Mouse (Mus musculus) embryonic facial prominence, embryonic 14.5 days (tissue): ENCODE data around the gene Tgfb3. TPM values are rescaled to one million over a fixed set of nuclear protein-coding genes. Genes with fewer than 3 reads are reported as not detected.

Source experiments
- ATAC-seq: fragments of 200-750 bp; cut with Nextera tagmentation; 2 replicates; pipeline ENCODE4 v1.8.0; 2017; ENCODE audit warnings: low read depth, moderate number of reproducible peaks, moderate TSS enrichment
- DNase-seq: peaks from one replicate; pipeline ENCODE4 v3.0.0-alpha.2; 2015; ENCODE audit warnings: low spot score
- H3K27ac ChIP-seq: fragments of 300-500 bp; sonication (generic); replicated peaks from 2 replicates; pipeline ENCODE4 v1.5.1; 2014; ENCODE audit warnings: low read depth, mild to moderate bottlenecking, low read length, moderate library complexity
- H3K27me3 ChIP-seq: fragments of 300-500 bp; sonication (generic); replicated peaks from 2 replicates; pipeline ENCODE4 v1.6.1; 2014; ENCODE audit warnings: low read length; ENCODE audit not compliant: control insufficient read depth, insufficient read depth
- H3K36me3 ChIP-seq: fragments of 300-500 bp; sonication (generic); 2 replicates; pipeline ENCODE4 v1.6.1; 2014; ENCODE audit warnings: low read length, mixed read lengths; ENCODE audit not compliant: control insufficient read depth, insufficient read depth
- H3K4me1 ChIP-seq: fragments of 300-500 bp; sonication (generic); 2 replicates; pipeline ENCODE4 v1.6.1; 2014; ENCODE audit warnings: antibody characterized with exemption, low read length; ENCODE audit not compliant: control insufficient read depth, insufficient read depth
- H3K4me2 ChIP-seq: fragments of 300-500 bp; sonication (generic); 2 replicates; pipeline ENCODE4 v1.6.1; 2014; ENCODE audit warnings: low read depth, mild to moderate bottlenecking, low read length, moderate library complexity, mixed read lengths
- H3K4me3 ChIP-seq: fragments of 300-500 bp; sonication (generic); 2 replicates; pipeline ENCODE4 v1.5.1; 2014; ENCODE audit warnings: low read depth, mild to moderate bottlenecking, low read length
- H3K9ac ChIP-seq: fragments of 300-500 bp; sonication (generic); 2 replicates; pipeline ENCODE4 v1.6.1; 2014; ENCODE audit warnings: low read depth, mild to moderate bottlenecking, low read length, moderate library complexity, mixed read lengths
- H3K9me3 ChIP-seq: fragments of 300-500 bp; sonication (generic); 2 replicates; pipeline ENCODE4 v1.6.1; 2016; ENCODE audit warnings: low read length; ENCODE audit not compliant: control insufficient read depth
- WGBS: fragments of 180-500 bp; shearing (Covaris S2); extraction: QIAGEN DNeasy Blood & Tissue Kit; methylation state at CpG from one replicate; pipeline ENCODE4 v1.1.7; 2014; 5-methylcytosine and 5-hydroxymethylcytosine counted together
- polyA plus RNA-seq: library from polyadenylated mRNA; unstranded; fragments of >200 nt; fragmentation: Nextera tagmentation; extraction: Ambion mirVana; gene quantifications from 2 replicates; pipeline ENCODE4 v1.2.1, GENCODE M21; 2014

The Tgfb3 gene
- polyA plus RNA-seq, 1 experiment from 2014 or later: 59.4 TPM

GRCm38 (mm10) chr12:86023081-86023871, 55.6 kb downstream of the Tgfb3 start:
- H3K4me1 ChIP-seq: peaks cover 34% of the 10 kb centered on the region

GRCm38 (mm10) chr12:86022282-86022984, 56.4 kb downstream of the Tgfb3 start:
- Histone ChIP-seq H3K9ac (no peak overlapping the region), H3K4me1 (peaks cover 30% of the 10 kb centered on the region), H3K27ac (peak overlapping the region; percentile 77), H3K9me3 (no peaks in the 10 kb centered on the region), H3K27me3 (no peaks in the 10 kb centered on the region), H3K4me3 (no peak overlapping the region), H3K36me3 (no peaks in the 10 kb centered on the region), H3K4me2 (no peak overlapping the region)
- DNase-seq (peak; percentile 77), ATAC-seq (peak; percentile 58)
- 45% methylated on average over 9 of the region's 9 CpGs for WGBS

More at GRCm38 (mm10) chr12:86023081-86023871, 55.6 kb downstream of the Tgfb3 start:
- Histone ChIP-seq H3K9ac (no peak overlapping the region), H3K4me3 (no peak overlapping the region), H3K9me3 (no peaks in the 10 kb centered on the region), H3K27me3 (no peaks in the 10 kb centered on the region), H3K4me2 (no peak overlapping the region), H3K27ac (peak overlapping the region; percentile 77), H3K36me3 (no peaks in the 10 kb centered on the region)
- DNase-seq: peak; percentile 87
- WGBS: 67% methylated on average over 4 of the region's 4 CpGs
- ATAC-seq: peak; percentile 66

DNA sequence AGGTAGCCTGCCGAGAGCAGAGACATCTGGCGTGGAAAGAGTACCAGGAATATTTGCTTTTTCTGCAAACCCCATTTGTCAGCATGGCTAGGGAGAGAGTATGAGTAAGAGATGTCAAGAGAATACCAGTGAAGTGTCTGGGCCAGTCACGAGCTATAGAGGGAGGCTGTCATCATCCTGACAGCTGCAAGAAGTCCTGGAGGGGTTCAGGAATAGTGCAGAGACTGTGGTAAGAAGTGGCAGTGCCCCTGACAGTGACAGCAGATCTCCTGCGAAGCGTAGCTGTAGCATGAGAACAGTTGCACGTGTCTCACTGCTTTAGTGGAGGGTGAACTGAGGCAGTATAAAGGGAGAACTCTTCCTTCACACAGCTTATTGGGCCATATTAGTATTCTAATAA, 57.3 kb downstream of the Tgfb3 start:
- ATAC-seq: peak; percentile 41; the same call in 1 of the 2 replicates
- H3K36me3 ChIP-seq: no peaks in the 10 kb centered on the region
- WGBS: 66% methylated on average over 6 of the region's 6 CpGs
- no peaks in the 10 kb centered on the region for H3K27me3 ChIP-seq
- H3K9ac ChIP-seq: no peak overlapping the region
- DNase-seq: peak; percentile 53
- no peak overlapping the region for H3K4me3 ChIP-seq
- no peak overlapping the region for H3K4me2 ChIP-seq
- H3K4me1 ChIP-seq: peaks cover 23% of the 10 kb centered on the region
- no peaks in the 10 kb centered on the region for H3K9me3 ChIP-seq
- peak overlapping the region; percentile 77; the same call in 1 of the 2 replicates for H3K27ac ChIP-seq

DNA sequence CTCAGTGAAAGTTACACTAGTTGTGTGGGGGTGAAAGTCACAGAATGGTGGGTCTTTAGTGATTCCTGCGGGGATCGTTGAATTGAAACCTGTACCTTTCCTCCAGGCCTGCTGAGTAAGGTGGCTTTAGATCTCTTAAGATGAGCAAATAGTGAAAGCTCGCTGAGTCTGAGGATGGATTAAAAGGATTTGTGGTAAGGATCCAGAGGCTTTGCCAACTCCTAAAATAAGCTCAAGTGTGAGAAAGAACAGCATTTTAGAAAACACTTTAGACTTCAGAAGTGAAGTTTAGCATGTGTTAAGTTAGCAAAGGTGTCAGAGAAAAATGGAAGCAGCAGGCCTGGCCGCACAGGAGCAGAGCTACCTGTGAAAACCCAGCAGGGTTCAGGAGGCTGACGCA, 61.5 kb downstream of the Tgfb3 start:
- H3K4me1 ChIP-seq: peaks cover 25% of the 10 kb centered on the region
- 65% methylated on average over 5 of the region's 5 CpGs for WGBS
- H3K9me3 ChIP-seq: no peaks in the 10 kb centered on the region
- no peak overlapping the region for H3K4me3 ChIP-seq
- ATAC-seq (no peak), DNase-seq (no peak)
- no peak overlapping the region for H3K27ac ChIP-seq
- H3K27me3 ChIP-seq: no peaks in the 10 kb centered on the region
- no peak overlapping the region for H3K9ac ChIP-seq
- H3K36me3 ChIP-seq: no peaks in the 10 kb centered on the region
- no peak overlapping the region for H3K4me2 ChIP-seq

DNA sequence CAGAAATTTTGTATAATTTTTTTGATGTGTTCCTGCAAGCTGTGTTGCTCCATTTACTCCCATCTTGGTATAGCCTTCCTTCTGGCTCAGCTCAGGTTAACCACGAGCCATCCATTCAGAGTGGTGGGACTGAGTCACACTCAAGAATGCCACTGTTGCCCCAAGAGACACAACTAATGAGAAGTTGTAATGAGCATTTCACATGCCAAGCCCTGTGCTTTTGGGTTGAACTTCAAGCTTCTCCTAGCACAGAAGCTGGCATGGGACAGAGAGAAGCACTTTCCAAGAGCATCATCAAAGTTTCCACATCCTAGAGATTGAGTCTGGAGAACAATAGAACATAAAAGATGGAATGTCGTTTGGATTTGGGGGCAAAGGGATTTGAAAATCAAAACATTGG, 63.7 kb downstream of the Tgfb3 start:
- Histone ChIP-seq H3K27ac (no peak overlapping the region), H3K27me3 (no peaks in the 10 kb centered on the region), H3K9me3 (no peaks in the 10 kb centered on the region), H3K4me1 (peaks cover 34% of the 10 kb centered on the region), H3K4me3 (no peak overlapping the region), H3K4me2 (no peak overlapping the region), H3K36me3 (no peaks in the 10 kb centered on the region), H3K9ac (no peak overlapping the region)
- ATAC-seq (no peak), DNase-seq (no peak)
- WGBS: 71% methylated on average over 2 of the region's 2 CpGs

DNA sequence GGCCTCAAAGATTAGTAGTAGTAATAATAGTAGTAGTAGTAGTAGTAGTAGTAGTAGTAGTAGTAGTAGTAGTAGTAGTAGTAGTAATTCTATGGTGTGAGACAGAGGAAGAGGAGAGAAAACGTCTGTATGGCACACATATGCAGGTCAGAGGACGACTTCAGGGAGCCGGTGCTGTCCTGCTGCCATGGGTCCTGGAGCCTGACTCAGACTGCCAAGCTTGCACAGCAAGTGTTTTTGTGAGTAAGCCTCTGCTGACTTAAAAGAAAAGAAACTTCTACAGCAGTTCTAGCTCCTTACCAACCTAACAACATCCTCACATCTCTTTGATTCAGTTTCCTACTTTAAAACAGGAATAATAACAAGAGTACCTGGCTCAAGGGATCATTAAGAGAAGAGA, 64.2 kb downstream of the Tgfb3 start:
- H3K4me3 ChIP-seq: no peak overlapping the region
- DNase-seq (no peak), ATAC-seq (no peak)
- no peaks in the 10 kb centered on the region for H3K36me3 ChIP-seq
- H3K9ac ChIP-seq: no peak overlapping the region
- H3K9me3 ChIP-seq: no peaks in the 10 kb centered on the region
- no peaks in the 10 kb centered on the region for H3K27me3 ChIP-seq
- H3K27ac ChIP-seq: peak overlapping the region; percentile 72
- WGBS: 63% methylated on average over 3 of the region's 3 CpGs
- no peak overlapping the region for H3K4me2 ChIP-seq
- H3K4me1 ChIP-seq: peaks cover 36% of the 10 kb centered on the region

DNA sequence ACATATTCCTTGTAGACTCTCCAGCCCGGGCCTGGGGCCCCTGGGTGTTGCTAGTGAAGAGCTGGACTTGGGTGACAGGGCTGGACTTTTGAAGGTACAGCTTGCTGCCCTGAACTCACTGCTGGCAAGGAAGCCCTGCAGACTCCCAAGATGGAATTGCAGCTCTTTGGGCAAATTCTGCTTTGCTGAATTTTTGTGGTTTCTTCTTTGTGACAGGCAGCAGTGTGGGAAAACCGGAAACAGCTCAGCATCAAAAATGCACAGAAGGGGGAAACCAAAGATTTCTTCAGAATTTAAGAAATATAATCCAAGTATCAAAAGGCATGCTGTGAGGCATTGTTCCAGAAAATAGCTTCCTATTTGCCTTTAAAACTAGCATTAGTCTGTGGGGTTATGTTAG, 64.7 kb downstream of the Tgfb3 start:
- Histone ChIP-seq H3K9ac (no peak overlapping the region), H3K4me1 (peaks cover 36% of the 10 kb centered on the region), H3K4me2 (no peak overlapping the region), H3K27ac (peak overlapping the region; percentile 72), H3K4me3 (no peak overlapping the region), H3K36me3 (no peaks in the 10 kb centered on the region), H3K9me3 (no peaks in the 10 kb centered on the region), H3K27me3 (no peaks in the 10 kb centered on the region)
- DNase-seq (no peak), ATAC-seq (no peak)
- 51% methylated on average over 2 of the region's 2 CpGs for WGBS

DNA sequence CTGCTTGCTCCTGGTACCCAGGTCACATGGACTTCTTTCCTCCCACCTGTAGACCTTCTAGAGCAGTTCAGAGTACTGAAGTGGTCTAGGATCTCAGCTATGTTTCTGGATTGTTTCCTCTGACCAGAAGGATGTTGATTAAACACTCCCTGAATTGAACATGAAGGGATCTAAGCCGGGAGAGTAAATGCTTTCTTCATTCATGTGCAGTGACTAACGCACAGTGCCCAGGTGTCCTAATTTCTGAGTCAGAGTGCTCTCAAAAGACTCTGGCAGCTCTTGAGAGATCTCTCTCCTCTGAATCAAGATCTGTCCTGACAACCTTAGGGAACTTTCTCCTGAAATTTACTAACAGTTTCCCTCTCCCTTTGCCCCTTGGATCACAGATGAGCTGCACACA, 66.6 kb downstream of the Tgfb3 start:
- ATAC-seq (no peak), DNase-seq (no peak)
- H3K4me1 ChIP-seq: peaks cover 43% of the 10 kb centered on the region
- H3K9ac ChIP-seq: no peak overlapping the region
- H3K27ac ChIP-seq: no peak overlapping the region
- H3K27me3 ChIP-seq: no peaks in the 10 kb centered on the region
- H3K9me3 ChIP-seq: no peaks in the 10 kb centered on the region
- no peaks in the 10 kb centered on the region for H3K36me3 ChIP-seq
- WGBS: 61% methylated on average over 2 of the region's 2 CpGs
- no peak overlapping the region for H3K4me3 ChIP-seq
- H3K4me2 ChIP-seq: no peak overlapping the region
